Mouse (Mus musculus) cortical plate, adult 2 months (tissue): Measurements from ENCODE around the gene Gipc1. TPM values are rescaled to one million over a fixed set of nuclear protein-coding genes. Genes with fewer than 3 reads are reported as not detected.
A peak's percentile ranks its signal among the peaks of the same experiment; 100 is the strongest.

Experiments
- H3K27ac ChIP-seq: fragments of 200-500 bp; 2 replicates; pipeline ENCODE4 v1.5.1; 2012; ENCODE audit warnings: low read length, control low read depth, inconsistent platforms; ENCODE audit not compliant: insufficient read depth
- H3K4me1 ChIP-seq: fragments of 200-500 bp; 2 replicates; pipeline ENCODE4 v1.6.1; 2011; ENCODE audit warnings: low read length; ENCODE audit not compliant: control insufficient read depth, insufficient read depth
- H3K4me3 ChIP-seq: fragments of 200-500 bp; 2 replicates; pipeline ENCODE4 v1.5.1; 2011; ENCODE audit warnings: mild to moderate bottlenecking, low read length, control low read depth; ENCODE audit not compliant: insufficient read depth
- CTCF ChIP-seq: fragments of 200-500 bp; IDR thresholded peaks from 2 replicates; pipeline ENCODE4 v1.5.1; 2011; ENCODE audit warnings: mild to moderate bottlenecking, control low read depth, low read length; ENCODE audit not compliant: insufficient read depth; ENCODE audit errors: extremely low read depth
- POLR2A ChIP-seq: fragments of 200-500 bp; IDR thresholded peaks from 2 replicates; pipeline ENCODE4 v1.6.1; 2011; ENCODE audit warnings: mild to moderate bottlenecking, low read length, control low read depth; ENCODE audit not compliant: insufficient read depth; ENCODE audit errors: extremely low read depth
- polyA plus RNA-seq: library from polyadenylated mRNA; depleted of rRNA; stranded (reverse); fragments of >200 nt; gene quantifications from 2 replicates; pipeline ENCODE4 v1.2.3, GENCODE M21; 2012

Gipc1 gene
- polyA plus RNA-seq, 1 experiment = 93.6 TPM

GRCm38 (mm10) chr8:83672936-83673335, 20.5 kb downstream of the Gipc1 start:
- Histone ChIP-seq H3K4me1 (peaks cover 7% of the 10 kb centered on the region), H3K27ac (no peak overlapping the region), H3K4me3 (no peak overlapping the region)
- TF ChIP-seq POLR2A (no peak), CTCF (no peak)

GRCm38 (mm10) chr8:83674497-83674896, 22.0 kb downstream of the Gipc1 start:
- Histone ChIP-seq H3K4me1 (peaks cover 7% of the 10 kb centered on the region), H3K27ac (peak overlapping the region; percentile 58; the same call in 1 of the 2 replicates), H3K4me3 (no peak overlapping the region)
- TF ChIP-seq POLR2A (no peak), CTCF (no peak)

- no peak overlapping the region for H3K4me3 ChIP-seq
- TF ChIP-seq POLR2A (no peak), CTCF (no peak)
- H3K4me1 ChIP-seq = peaks cover 7% of the 10 kb centered on the region
- H3K27ac ChIP-seq = no peak overlapping the region
Observed at GRCm38 (mm10) chr8:83679866-83680265, 27.4 kb downstream of the Gipc1 start.

- H3K27ac ChIP-seq = peak overlapping the region; percentile 0; the same call in 1 of the 2 replicates
- TF ChIP-seq POLR2A (no peak), CTCF (no peak)
Observed at GRCm38 (mm10) chr8:83680603-83681002, 28.1 kb downstream of the Gipc1 start.

GRCm38 (mm10) chr8:83681099-83681498, 28.6 kb downstream of the Gipc1 start:
- no peak for TF ChIP-seq CTCF
- no peak for TF ChIP-seq POLR2A
- no peak overlapping the region for H3K4me3 ChIP-seq
- H3K4me1 ChIP-seq = peaks cover 5% of the 10 kb centered on the region; the same call in 1 of the 2 replicates
- no peak overlapping the region for H3K27ac ChIP-seq

More at GRCm38 (mm10) chr8:83680603-83681002, 28.1 kb downstream of the Gipc1 start:
- Histone ChIP-seq H3K4me1 (peaks cover 5% of the 10 kb centered on the region; the same call in 1 of the 2 replicates), H3K4me3 (no peak overlapping the region)

- TF ChIP-seq POLR2A (no peak), CTCF (no peak)
Observed at GRCm38 (mm10) chr8:83684517-83684916, 32.0 kb downstream of the Gipc1 start.

GRCm38 (mm10) chr8:83689264-83689663, 36.8 kb downstream of the Gipc1 start:
- Histone ChIP-seq H3K27ac (peak overlapping the region; percentile 93), H3K4me3 (no peak overlapping the region), H3K4me1 (peaks cover 9% of the 10 kb centered on the region)
- TF ChIP-seq POLR2A (no peak), CTCF (no peak)

More at GRCm38 (mm10) chr8:83684517-83684916, 32.0 kb downstream of the Gipc1 start:
- H3K27ac ChIP-seq = no peak overlapping the region
- H3K4me1 ChIP-seq = peaks cover 6% of the 10 kb centered on the region
- no peak overlapping the region for H3K4me3 ChIP-seq

GRCm38 (mm10) chr8:83693609-83694236, 41.2 kb downstream of the Gipc1 start:
- H3K4me1 ChIP-seq = peaks cover 23% of the 10 kb centered on the region
- TF ChIP-seq CTCF = no peak
- H3K4me3 ChIP-seq = no peak overlapping the region
- peak overlapping the region; percentile 16; the same call in 1 of the 2 replicates for H3K27ac ChIP-seq

- H3K4me1 ChIP-seq = peaks cover 22% of the 10 kb centered on the region
- peak overlapping the region; percentile 16 for H3K27ac ChIP-seq
- H3K4me3 ChIP-seq = no peak overlapping the region
- TF ChIP-seq POLR2A (no peak), CTCF (no peak)
Observed at GRCm38 (mm10) chr8:83694369-83695160, 42.1 kb downstream of the Gipc1 start.

GRCm38 (mm10) chr8:83695351-83696106, 43.1 kb downstream of the Gipc1 start:
- TF ChIP-seq POLR2A = no peak
- TF ChIP-seq CTCF = no peak
- 0 out of 2 replicates have a peak overlapping the region, but pooled peaks have one; percentile 12 for H3K27ac ChIP-seq
- H3K4me1 ChIP-seq = peaks cover 19% of the 10 kb centered on the region
- H3K4me3 ChIP-seq = no peak overlapping the region
